Mouse (Mus musculus) urinary bladder, postnatal 10 days (tissue): Measurements from ENCODE around the gene Med25.

Source experiments
- DNase-seq: peaks from one replicate; pipeline ENCODE4 v3.0.0; 2022; ENCODE audit warnings: low spot score

The Med25 gene

GRCm38 (mm10) chr7:44863982-44864494, 28.5 kb downstream of the Med25 start:
- no peak for DNase-seq

GRCm38 (mm10) chr7:44863210-44863609, 29.3 kb downstream of the Med25 start:
- DNase-seq = no peak

GRCm38 (mm10) chr7:44862434-44862833, 30.1 kb downstream of the Med25 start:
- no peak for DNase-seq

- no peak for DNase-seq
These were observed 31.1 kb downstream of the Med25 start for GRCm38 (mm10) chr7:44861429-44861816.

- DNase-seq = no peak
These were observed 31.7 kb downstream of the Med25 start for GRCm38 (mm10) chr7:44860576-44861428.

- DNase-seq = no peak
These were observed 32.6 kb downstream of the Med25 start for GRCm38 (mm10) chr7:44859896-44860295.

GRCm38 (mm10) chr7:44857905-44858304, 34.6 kb downstream of the Med25 start:
- no peak for DNase-seq

- no peak for DNase-seq
These were observed 35.4 kb downstream of the Med25 start, which contains the start of gene Pnkp for GRCm38 (mm10) chr7:44857042-44857552. Pnkp (plus strand) TSS chr7:44857139.

GRCm38 (mm10) chr7:44856265-44856916, 36.1 kb downstream of the Med25 start:
- DNase-seq = no peak

- DNase-seq = no peak
These were observed 37.5 kb downstream of the Med25 start for GRCm38 (mm10) chr7:44855036-44855435.

- no peak for DNase-seq
These were observed 38.0 kb downstream of the Med25 start for GRCm38 (mm10) chr7:44854356-44855031.

GRCm38 (mm10) chr7:44853596-44854355, 38.7 kb downstream of the Med25 start:
- DNase-seq = no peak

GRCm38 (mm10) chr7:44853065-44853464, 39.4 kb downstream of the Med25 start:
- no peak for DNase-seq

GRCm38 (mm10) chr7:44852259-44853027, 40.1 kb downstream of the Med25 start:
- no peak for DNase-seq

GRCm38 (mm10) chr7:44851625-44852234, 40.8 kb downstream of the Med25 start:
- DNase-seq = no peak

- no peak for DNase-seq
These were observed 41.5 kb downstream of the Med25 start for GRCm38 (mm10) chr7:44850789-44851624.

GRCm38 (mm10) chr7:44850146-44850545, 42.4 kb downstream of the Med25 start:
- no peak for DNase-seq

GRCm38 (mm10) chr7:44849416-44850111, 42.9 kb downstream of the Med25 start:
- DNase-seq = peak; percentile 67
